Mouse (Mus musculus): ENCODE results near the gene Tmem205.

DNA sequence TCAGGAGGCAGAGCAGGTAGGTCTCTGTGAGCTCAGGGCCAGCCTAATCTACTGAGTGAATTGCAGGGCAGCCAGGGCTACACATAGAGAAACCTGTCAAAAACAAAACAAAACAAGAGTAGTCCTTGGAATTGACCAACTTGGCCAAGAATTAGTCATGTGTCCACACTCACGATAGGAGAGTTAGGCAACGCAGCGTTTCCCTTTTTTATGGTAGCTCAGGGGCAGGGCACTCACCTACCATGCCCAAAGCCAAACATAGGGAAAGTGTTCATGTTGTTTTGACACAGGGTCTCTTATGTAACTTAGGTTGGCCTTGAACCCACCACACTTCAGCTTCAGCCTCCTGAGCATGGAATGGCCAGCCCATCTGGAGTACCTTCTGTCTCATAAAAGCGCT, 41.9 kb upstream of the Tmem205 start:
- TF ChIP-seq CTCF (IDR thresholded peaks at IDR 0.05; ENCODE audit: insufficient read depth, low read depth, low read length): no peak
- TF ChIP-seq POLR2A (IDR thresholded peaks at IDR 0.05; ENCODE audit: insufficient read depth, low read depth, low read length): no peak
